Mouse (Mus musculus) megakaryocyte progenitor cell, adult 5-6 weeks (primary cell): ENCODE data around the gene Magi1. TPM values are rescaled to one million over a fixed set of nuclear protein-coding genes. Genes with fewer than 3 reads are reported as not detected.
A peak's percentile ranks its signal among the peaks of the same experiment; 100 is the strongest.

ENCODE experiments used
- ATAC-seq: replicated peaks from 2 replicates; pipeline ENCODE4 v1.8.0; 2016; ENCODE audit warnings: mild to moderate bottlenecking, moderate TSS enrichment, inconsistent platforms; ENCODE audit not compliant: poor library complexity
- total RNA-seq, 2 experiments: library from RNA; stranded (forward) in 1 of 2; stranded (reverse) in 1 of 2; fragments of 157-497, 149-512 nt in 1 of 2; fragments of 200-1000 nt in 1 of 2; gene quantifications; 2 replicates each; pipeline versions ENCODE4 v1.2.3 to v1.2.4; 2015 to 2017

Magi1 gene
- total RNA-seq, 2 experiments from 2014 or later = 0.15 to 0.21 TPM

DNA sequence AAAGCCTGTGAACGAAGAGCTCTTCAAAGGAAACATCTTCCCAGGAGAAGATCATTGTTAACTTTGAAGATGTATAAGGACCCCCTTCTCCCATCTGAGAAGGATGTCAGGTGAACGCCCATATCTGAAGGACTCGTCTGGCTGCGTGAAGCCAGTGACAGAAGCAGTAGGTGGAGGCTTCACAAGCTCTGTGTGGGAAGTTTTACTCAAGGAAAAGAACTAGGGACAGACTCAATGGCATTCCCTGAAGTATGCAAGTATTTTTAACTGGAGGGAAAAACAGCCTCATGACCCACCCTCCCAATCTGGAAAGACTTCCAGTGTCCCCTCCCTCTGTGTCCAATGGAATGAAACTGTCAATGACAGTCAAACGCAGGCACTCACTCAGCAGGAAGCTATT lies 438.6 kb downstream of the Magi1 start:
- ATAC-seq = no peak

DNA sequence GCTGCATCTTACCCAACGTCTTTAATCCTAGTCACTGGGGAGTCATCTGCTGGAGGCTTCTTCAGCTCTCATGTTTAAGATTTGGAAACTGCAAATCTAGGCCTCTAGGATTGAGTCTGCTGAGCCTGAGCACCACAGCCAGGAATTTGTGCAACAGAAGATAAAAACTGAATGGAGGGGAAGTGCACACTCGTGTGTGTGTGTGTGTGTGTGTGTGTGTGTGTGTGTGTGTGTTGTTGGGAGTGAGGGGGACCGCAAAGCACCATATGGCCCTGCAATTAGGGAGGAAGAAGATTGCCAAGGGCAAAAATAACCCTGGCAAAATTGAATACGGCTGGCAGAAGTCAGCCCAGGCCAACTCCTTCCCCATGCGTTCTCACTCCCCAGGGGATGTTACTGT lies 439.1 kb downstream of the Magi1 start:
- ATAC-seq = no peak

DNA sequence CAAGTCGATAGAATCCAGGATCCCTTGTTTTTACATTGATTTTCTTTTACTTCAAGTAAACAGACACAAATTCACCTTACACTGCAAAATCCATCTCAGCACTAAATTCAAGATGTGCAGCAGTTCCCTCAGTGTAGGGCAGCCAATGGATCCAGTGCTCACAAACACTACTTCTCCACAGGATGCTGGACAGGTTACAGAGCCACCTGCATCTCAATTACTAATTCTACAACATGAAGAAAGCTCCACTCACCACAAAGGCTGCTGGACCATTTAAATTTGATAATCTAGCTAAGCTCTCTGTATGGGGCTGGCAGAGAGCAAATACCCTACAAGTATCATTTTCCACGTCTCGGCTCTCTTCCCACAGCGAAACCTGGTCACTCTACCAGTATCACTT lies 445.3 kb downstream of the Magi1 start:
- no peak for ATAC-seq

DNA sequence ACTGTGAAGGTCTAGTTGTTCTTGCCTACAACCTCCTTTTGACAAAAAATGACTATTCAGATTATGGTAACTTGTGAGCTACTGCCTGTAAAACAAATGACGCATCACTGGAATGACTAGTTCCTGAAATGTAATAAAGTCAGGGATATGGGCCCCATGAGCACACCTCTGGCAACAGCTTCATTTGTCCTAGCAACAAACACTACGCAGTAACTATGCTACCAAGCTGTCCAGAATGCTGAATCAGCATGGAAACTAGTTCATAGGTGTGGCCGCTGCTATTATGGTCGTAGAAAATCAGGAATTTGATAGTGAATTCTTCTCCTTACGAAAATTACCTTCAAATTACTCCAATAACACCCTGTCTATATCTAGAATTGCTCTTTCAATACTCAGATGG lies 447.1 kb downstream of the Magi1 start:
- no peak for ATAC-seq

DNA sequence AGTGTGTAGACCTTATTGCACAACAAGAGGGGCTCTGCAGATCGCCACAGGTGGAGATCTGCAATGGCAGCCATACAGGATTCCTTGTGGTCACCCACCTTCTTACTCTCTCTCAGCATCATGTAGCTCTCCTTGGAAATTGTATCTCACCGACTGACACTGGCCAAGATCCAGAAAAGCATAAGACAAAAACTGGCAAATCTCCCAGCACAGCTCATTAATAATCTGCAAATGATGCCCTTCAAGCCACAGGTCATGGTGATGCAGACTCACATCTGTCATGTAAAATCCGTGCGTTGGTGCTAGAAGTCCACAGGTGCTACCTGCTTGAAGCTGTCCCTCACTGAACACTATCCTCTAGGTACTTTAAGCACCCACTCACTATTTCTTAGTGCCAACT lies 448.5 kb downstream of the Magi1 start:
- no peak for ATAC-seq

DNA sequence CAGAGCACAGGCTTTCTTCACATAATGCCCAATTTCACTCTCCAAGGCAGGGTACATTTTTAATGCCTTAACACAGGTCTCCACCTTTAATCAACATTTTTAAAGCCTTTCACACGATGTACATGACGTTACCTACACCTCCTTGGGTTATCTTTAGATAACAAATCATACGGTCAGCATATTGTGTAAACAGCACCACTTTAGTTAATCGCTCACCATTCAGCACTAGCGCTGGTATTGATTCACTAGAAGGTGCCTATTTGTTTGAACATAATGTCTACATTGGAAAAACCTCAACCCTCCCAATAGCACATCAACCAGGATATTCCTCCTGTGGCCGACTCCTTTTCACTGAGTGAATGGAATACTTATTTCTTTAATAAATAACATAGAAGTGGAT lies 455.5 kb downstream of the Magi1 start:
- no peak for ATAC-seq

DNA sequence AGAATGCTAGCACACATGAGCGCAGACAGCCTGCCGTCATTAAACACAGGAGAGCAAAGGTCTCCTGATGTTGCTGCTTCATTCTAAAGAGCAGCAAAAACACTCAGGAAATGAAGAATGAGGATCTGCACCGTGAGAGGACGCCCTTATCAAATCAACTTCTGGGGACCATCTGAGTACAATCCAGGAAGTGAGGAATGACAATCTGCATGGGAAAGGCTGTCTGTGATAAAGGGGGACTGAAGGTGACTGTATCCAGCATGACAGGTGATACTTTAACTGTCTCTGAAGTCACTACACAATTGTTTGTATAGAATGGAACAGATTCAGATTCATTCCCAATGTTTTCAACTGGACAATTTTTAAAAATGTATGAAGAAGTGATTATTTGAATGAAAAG lies 456.8 kb downstream of the Magi1 start:
- no peak for ATAC-seq

DNA sequence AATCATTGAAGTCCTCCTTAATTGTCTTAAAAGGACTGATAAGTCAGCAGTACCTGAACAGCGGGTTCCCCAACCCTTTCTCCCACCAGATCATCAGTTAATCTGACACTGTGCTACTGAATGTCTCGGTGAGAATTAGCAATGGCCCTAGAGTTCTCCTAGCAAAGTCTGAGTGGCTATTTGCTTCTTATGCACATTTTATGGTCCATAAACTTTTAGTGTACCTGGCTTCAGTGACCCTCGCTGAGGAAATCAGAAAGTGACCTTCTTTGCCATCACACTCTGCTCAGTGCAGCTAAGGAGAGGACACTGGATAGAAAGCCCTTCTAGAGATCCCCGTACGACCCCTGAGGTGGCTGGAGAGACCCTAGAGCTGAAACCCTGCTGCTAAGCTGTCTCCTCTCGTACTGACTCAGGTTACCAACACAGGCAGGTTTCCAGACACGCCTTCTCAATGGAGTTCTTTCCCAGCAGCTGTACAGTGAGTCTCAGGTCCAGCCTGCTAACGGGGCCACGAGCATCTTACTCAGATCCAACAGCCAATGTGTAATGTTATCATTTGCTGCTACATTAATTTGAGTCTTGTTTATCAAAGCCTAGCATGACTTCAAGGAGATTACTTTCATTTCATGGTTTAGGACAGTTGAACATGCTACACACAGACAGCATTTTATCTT lies 461.4 kb downstream of the Magi1 start:
- ATAC-seq = no peak

DNA sequence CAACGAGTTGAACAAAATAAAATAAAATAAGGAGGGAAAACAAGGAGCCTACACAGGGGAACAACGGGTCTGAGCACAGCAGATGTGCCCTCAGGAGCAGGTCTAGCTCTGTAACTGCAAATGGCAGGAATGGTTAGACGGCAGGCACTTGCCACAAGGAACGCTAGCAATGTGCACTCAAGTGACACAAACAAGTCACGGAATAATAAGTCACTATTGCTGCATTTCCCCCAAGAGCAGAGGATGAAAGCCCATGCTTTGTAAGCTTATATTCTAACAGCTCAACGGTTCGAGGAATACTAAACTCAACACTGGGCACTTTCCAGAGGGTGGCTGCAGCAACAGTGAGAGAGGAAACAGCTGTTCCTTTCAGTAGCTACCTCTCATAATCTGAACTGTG lies 462.2 kb downstream of the Magi1 start:
- ATAC-seq = no peak

DNA sequence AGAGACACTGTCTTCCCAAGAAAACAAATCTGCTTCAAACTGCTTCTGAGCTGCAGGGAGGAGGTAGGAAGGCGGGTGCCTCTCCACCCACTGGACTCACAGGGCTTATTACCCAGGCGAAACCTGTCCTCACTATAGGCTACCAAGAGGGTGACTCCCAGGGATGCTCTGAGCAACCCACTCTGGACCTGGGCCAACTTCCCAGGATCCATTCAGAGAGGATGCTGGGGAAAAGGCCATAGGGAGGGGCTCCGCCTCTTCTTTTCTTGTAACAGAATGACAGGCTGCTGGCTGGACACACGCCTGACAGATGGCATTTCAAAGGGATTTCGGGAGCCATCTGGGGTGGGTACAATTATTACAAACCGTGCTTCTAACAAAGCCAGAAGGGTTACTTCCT lies 463.8 kb downstream of the Magi1 start:
- no peak for ATAC-seq

DNA sequence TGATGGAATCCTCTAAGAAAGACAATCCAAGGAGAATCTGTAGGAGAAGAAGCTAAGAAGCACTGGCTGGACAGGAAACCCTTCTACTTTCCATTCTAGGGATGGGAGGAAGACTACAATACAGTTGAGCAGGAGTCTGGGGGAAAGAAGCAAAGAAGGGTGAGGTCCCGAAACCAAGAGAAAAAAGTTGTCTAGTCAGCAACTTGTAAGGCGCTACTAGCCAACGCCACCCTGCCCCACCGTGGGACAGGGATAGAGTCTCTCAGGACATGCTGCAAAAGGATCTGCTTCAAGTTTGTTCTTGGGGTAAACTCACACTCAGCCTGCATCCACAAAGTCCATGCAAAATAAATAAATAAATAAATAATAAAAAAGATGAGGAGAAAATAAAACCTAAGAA lies 464.4 kb downstream of the Magi1 start:
- ATAC-seq = no peak

DNA sequence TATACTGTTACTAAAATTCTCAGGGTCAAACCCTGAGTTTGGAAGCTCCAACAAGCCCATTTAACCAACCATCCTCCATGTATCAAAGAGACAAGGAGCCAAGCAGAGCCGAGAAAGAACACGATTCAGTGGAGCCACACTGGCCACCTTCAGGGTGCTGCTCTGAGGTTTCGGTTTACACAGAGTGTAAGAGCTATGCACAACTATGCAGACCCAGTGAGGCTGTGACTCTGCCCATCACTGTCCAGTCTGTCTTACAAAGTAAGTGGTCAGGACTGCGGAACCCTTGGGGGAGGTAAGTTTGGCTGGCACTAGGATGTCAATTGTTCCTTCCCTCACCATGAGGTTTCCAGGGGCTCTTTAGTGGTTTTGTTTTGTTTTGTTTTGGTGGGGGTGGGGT lies 465.2 kb downstream of the Magi1 start:
- no peak for ATAC-seq

DNA sequence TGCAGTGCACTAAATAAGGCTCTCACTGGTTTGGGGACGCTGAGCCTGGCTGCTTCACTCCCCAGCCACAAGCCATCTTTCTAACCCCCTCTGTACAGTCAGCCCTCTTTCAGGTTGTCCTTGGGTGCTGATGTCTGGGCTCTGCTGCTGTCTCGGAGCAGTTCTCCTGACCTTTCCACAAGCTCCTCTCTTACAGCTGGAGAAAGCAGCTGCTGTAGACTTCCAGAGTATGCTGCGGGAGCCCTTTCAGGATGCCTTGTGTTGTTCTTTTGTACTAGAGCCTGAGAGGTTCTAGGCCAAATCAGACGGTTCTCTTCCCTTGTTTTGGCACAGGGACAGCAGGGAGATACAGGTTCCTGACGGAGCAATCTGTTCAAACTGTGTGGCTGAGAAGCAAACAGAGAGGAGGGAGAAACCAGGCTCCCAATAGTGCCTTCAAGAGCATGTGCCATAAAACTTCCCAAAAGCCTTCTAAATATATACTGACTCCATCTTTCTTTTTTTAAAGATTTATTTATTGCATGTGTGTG lies 478.2 kb downstream of the Magi1 start:
- ATAC-seq = no peak

DNA sequence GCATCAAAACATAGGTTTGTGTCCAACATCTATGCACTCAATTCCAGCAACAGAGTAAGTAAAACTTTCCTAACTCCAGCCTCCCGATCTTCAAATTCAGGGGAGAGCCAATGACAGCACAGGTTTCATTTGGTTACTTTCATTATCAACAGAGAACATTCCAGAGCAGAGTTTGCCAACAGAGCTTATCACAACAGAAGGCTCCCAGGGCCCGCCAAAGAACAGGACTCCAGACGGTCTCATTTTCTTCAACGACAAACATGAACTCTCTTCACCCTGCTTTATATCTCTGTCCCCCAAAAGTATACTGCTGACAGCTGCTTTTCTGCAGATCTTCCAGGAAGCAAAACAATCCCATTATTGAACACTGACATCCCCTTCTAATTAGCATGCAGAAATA lies 481.3 kb downstream of the Magi1 start:
- ATAC-seq = no peak

DNA sequence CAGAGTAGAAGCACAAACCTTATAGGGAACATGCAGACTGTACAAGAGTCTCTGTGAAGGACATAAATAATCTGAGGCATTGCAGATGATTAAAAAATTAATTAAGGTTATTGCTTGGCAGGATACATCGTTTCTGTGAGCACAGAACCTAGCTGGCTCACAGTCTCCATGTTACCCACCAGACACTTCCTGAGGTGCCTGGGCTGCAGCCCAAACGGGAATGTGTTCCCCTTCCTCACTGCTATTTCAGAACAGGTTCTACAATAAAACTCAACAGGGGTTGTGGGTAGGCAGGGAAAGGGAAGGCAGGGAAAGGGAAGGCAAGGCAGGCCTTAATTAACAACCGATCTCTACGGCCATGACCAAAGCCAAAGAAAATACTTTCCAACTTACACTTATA lies 483.3 kb downstream of the Magi1 start:
- no peak for ATAC-seq

DNA sequence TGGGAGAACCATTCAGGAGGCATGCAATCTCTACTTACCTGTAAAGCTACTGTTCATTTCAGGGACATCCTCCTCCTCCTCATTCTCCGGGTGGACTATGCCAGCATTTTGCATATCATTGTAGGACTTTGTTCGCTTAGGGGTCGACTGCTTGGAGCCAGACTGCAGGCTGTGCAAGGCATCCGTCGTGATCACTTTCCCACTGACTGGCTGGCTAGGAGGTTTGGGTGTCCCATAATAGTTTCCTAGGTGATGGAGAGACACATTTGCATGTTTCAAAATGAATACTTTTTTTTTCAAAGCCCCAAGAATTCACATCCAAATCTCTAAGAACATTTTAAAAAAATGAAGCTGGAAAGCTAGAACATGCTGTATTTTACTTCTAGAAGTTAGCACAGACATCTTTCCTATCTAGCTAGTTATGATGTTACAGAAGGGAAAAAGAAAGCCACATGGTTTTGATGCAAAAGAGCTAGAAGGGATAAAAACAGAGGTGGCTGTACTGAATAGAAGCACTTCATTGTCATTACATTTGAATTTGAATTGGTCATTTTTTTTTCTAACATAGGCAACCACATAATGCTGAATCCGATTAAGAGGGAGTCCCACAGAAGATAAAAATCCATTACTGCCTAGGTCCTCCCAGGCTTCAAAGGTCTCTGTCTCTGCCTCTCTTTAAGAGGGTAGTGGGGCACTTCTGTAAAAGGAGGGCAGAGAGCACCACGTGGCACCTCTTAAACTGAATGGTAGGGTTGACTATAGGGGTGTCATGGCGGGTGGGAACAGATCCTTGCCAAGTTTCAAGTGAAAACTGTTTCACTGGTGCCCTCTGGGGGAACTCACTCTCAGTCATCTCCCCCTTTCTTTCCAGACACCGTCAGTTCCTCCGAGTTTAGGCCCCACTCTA lies 491.2 kb downstream of the Magi1 start:
- ATAC-seq = no peak

DNA sequence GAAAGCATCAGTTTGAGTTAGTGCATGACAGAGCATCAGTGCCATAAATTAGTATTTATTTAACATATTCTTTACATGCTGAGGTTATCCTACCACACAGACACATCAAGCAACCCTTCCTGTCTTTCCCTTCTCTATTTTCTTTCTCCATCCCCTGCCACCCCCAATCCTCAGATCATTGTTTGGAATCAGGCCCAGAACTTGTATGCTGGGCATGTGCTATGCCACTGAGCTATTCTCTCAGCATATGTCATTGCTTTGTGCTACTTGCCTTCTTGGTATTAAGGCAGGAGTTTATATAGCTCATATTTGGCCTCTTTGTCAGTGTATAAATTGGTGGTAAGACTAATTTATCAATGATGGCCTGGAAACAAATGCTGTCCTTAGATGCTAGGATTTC lies 494.0 kb downstream of the Magi1 start:
- no peak for ATAC-seq

DNA sequence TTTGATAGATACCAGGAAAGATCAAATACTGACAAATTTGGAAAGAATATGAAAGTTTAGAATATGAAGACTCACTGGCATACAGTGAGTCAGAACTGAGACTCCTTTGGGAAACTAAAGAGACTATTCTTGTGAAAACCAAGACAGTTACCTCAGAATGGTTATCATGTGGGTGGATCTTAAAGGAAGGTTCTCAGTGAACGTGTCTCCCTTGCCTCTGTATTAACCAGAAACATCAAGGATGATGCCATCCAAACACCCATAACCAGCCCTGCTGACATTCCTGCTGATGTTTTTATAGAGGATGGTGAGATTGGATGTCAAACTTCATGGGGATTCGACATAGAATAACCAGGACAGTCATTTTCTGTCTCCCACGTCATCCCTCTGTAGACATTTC lies 496.7 kb downstream of the Magi1 start:
- no peak for ATAC-seq

DNA sequence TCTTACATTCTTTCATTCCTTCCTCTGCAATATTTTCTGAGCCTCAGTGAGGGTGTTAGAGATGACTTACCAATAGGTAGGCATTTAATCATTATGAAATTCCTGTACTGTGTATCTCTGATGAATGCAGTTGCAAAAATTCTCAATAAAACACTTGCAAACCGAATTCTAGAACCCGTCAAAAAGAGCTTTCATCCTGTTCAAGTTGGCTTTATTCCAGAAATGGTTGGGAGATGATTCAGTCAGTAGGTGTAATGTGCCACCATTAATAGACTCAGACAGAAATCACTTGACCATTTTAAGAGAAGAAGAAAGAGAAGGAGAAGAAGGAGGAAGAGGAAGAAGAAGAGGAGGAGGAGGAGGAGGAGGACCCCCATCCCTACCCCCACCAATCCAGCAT lies 497.5 kb downstream of the Magi1 start:
- ATAC-seq = no peak

DNA sequence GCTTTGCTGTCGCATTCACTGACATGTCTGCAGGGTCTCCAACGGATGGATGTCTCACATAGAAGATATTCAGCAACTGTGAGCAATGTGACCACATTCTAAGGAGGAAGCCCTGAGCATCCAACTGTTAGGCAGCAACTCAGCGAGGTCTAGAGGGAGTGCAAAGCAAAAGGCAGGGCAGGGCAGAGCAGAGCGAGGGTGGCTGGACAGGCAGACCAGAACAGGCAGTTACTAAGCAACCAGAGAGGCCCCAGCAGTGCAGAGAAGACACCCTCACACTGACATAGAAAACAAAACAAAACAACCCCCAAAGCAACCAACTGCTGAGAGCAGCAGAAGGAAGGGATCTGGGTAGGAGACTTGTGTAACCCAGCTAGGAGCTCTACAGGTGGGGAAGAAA lies 512.6 kb downstream of the Magi1 start:
- ATAC-seq = peak; percentile 92

DNA sequence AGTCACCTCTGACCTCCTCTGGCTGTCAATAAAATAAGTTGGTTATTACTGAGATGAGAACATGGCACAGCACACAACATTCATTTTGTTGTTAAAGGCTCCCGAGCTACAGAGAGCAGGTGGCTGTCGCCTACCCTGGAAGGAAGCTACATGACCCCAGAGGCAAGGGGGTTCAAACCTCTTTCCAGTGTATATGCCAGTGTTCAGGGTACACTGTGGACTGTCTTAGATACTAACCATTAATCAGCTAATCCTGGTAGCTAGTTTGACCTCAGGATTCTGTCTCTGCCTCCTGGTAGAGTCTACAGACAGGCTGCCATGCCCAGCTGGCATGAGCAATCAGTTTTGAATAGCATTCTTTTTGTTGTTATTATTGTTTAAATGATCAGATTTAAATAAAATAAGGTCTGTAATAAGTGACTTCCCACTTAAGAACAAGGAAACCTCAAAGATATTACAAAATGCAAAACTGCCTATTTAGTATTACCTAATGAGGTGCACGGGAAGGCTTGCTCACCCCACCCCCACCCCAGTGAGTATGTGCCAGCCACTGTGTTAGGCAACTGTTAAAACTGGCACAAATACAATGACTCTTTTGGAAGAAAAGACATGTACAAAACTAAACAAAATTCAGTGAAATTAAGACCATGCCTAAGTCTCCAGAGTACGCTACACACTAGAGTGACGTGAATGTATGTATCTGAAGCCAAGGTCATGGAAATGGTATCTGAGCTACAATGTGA lies 513.3 kb downstream of the Magi1 start:
- peak; percentile 87 for ATAC-seq

DNA sequence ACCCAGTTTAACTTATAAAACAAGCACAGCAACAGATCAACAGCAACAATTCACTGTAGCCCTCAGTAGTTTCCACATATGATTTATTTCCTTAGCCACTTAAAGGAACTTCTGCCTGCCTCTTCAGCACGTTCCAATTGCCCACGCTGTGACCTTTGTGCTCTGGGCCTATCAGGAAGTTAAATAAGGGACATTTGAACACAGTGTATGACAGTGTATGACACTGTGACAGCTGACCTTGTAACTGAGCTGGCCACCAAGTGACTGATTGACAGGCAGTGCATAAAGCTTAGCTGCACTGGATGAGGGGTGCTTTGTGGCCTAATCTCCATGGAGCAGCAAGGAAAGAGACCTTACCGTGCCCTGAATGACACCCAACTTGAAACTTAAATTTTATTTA lies 525.6 kb downstream of the Magi1 start:
- ATAC-seq = peak; percentile 38
